Mouse (Mus musculus): Measurements from ENCODE around the gene Plac9a.
"Not testable (repeated sequence)": the region's sequence is repeated elsewhere in the genome, so short reads cannot be mapped to it uniquely, and the experiment has no call there.

Plac9a gene

GRCm38 (mm10) chr14:25903000-25903399 lies at the start of gene Plac9a:
Plac9a (minus strand) TSS chr14:25903100.
- DNase-seq = not testable (repeated sequence)

GRCm38 (mm10) chr14:25938004-25938403 lies 35.1 kb upstream of the Plac9a start, which contains the start of gene Cphx1:
Cphx1 (plus strand) TSS chr14:25938304.
- DNase-seq = not testable (repeated sequence)

GRCm38 (mm10) chr14:25936867-25937630 lies 34.1 kb upstream of the Plac9a start:
- DNase-seq = not testable (repeated sequence)

GRCm38 (mm10) chr14:25927562-25927881 lies 24.6 kb upstream of the Plac9a start, which contains the start of gene Tmem254a:
Tmem254a (minus strand) TSS chr14:25927672.
- not testable (repeated sequence) for DNase-seq

GRCm38 (mm10) chr14:25926814-25927561 lies 24.1 kb upstream of the Plac9a start:
- DNase-seq = not testable (repeated sequence)

GRCm38 (mm10) chr14:25918427-25919170 lies 15.7 kb upstream of the Plac9a start:
- not testable (repeated sequence) for DNase-seq

- DNase-seq = not testable (repeated sequence)
Measured at GRCm38 (mm10) chr14:25908976-25909375, 6.1 kb upstream of the Plac9a start.

- DNase-seq = not testable (repeated sequence)
Measured at GRCm38 (mm10) chr14:25907272-25907671, 4.4 kb upstream of the Plac9a start.

- peak; percentile 1 for DNase-seq
Measured at GRCm38 (mm10) chr14:25905243-25905642, 2.3 kb upstream of the Plac9a start.

- not testable (repeated sequence) for DNase-seq
Measured at GRCm38 (mm10) chr14:25895686-25896085, 7.2 kb downstream of the Plac9a start.

GRCm38 (mm10) chr14:25894566-25894965 lies 8.3 kb downstream of the Plac9a start:
- DNase-seq = not testable (repeated sequence)

- DNase-seq = not testable (repeated sequence)
Measured at GRCm38 (mm10) chr14:25885886-25886285, 17.0 kb downstream of the Plac9a start.

- DNase-seq = not testable (repeated sequence)
Measured at GRCm38 (mm10) chr14:25881769-25882168, 21.1 kb downstream of the Plac9a start.

GRCm38 (mm10) chr14:25876640-25877039 lies 26.3 kb downstream of the Plac9a start:
- DNase-seq = not testable (repeated sequence)

GRCm38 (mm10) chr14:25872461-25873415 lies 30.2 kb downstream of the Plac9a start:
- DNase-seq = peak; percentile 45

- no peak for DNase-seq
Measured at GRCm38 (mm10) chr14:25869135-25869878, 33.6 kb downstream of the Plac9a start.

GRCm38 (mm10) chr14:25868706-25869105 lies 34.2 kb downstream of the Plac9a start:
- DNase-seq = no peak

- no peak for DNase-seq
Measured at GRCm38 (mm10) chr14:25867834-25868233, 35.1 kb downstream of the Plac9a start.

- DNase-seq = no peak
Measured at GRCm38 (mm10) chr14:25866832-25867231, 36.1 kb downstream of the Plac9a start.

- no peak for DNase-seq
Measured at GRCm38 (mm10) chr14:25866384-25866783, 36.5 kb downstream of the Plac9a start.

GRCm38 (mm10) chr14:25865251-25865650 lies 37.6 kb downstream of the Plac9a start:
- DNase-seq = no peak

Measured in right cerebral cortex, postnatal 4 days (tissue).